Mouse (Mus musculus): ENCODE results near the gene Slc25a22. TPM values are rescaled to one million over a fixed set of nuclear protein-coding genes. Genes with fewer than 3 reads are reported as not detected.

Slc25a22 gene
- 22.6 and 30.8 TPM in 2 replicates for polyA plus RNA-seq (2016; fragmentation: Nextera tagmentation; extraction: Ambion mirVana)

- Histone ChIP-seq H3K36me3 (peaks cover 59% of the 10 kb centered on the region), H3K4me3 (peak within 1 kb of the TSS; percentile 69), H3K9me3 (no peaks in the 10 kb centered on the region), H3K4me1 (peaks cover 69% of the 10 kb centered on the region), H3K27ac (peak within 1 kb of the TSS; percentile 87), H3K27me3 (ENCODE audit: insufficient read depth, poor library complexity, severe bottlenecking) (no peaks in the 10 kb centered on the region)
- peak; percentile 92 for DNase-seq (ENCODE audit: low spot score)
- 5% methylated on average over 53 of the region's 53 CpGs for WGBS
Observed at GRCm38 (mm10) chr7:141437178-141438120, at the start of gene Slc25a22. Gene Slc25a22 (minus strand): TSS chr7:141437892.

DNA sequence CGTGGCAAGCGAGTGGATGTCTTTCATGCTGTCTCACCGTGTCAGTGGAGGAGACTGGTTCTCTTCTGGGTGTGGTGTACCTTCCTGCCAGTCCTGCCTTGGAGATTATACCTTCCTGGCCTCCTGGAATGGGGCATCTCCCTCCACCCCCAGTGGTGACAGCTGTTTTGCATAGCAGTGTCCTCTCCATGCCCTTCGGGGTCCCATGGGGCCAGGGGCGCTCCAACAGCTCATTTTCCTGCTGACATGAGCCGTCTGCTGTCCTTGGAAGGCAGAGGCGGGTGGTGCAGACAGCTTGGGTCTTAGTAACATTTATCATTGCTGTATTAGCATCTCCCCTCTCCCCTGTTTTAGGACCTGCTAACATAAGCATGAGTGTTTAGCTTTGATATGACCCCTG lies 49.4 kb upstream of the Slc25a22 start:
- Histone ChIP-seq H3K4me3 (no peak overlapping the region), H3K9me3 (no peaks in the 10 kb centered on the region), H3K27me3 (ENCODE audit: insufficient read depth, poor library complexity, severe bottlenecking) (peaks cover 15% of the 10 kb centered on the region), H3K4me1 (peaks cover 13% of the 10 kb centered on the region), H3K27ac (no peak overlapping the region), H3K36me3 (peaks cover 23% of the 10 kb centered on the region; the same call in 1 of the 2 replicates)
- WGBS = 71% methylated on average over 7 of the region's 7 CpGs
- no peak for DNase-seq (ENCODE audit: low spot score)

DNA sequence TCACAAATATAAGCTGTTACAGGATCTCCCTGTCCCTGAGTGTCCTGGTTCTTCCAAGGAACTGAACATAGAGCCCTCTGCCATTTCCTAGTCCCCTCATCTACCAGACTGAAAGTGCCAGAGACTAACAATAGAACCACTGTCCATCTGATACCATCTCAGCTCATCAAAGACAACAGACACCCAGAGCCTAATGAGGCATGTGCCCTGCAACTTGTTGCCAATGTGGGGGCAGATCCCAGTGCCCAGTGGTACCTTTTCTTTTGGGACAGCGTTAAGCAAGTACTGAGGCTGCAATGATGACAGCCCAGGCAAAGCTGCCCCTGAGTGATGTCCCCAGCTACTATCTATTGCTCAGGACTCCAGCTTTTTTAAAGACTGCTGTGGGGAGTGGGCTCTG lies 48.5 kb upstream of the Slc25a22 start:
- H3K4me1 ChIP-seq = peaks cover 22% of the 10 kb centered on the region
- WGBS = 92% methylated on average over 1 of the region's 1 CpGs
- peaks cover 15% of the 10 kb centered on the region; the same call in 1 of the 2 replicates for H3K36me3 ChIP-seq
- DNase-seq (ENCODE audit: low spot score) = no peak
- H3K27me3 ChIP-seq (ENCODE audit: insufficient read depth, poor library complexity, severe bottlenecking) = peaks cover 15% of the 10 kb centered on the region
- no peak overlapping the region for H3K27ac ChIP-seq
- no peak overlapping the region for H3K4me3 ChIP-seq
- H3K9me3 ChIP-seq = no peaks in the 10 kb centered on the region

GRCm38 (mm10) chr7:141485606-141486005 lies 47.9 kb upstream of the Slc25a22 start:
- H3K4me3 ChIP-seq = no peak overlapping the region
- WGBS = 87% methylated on average over 2 of the region's 2 CpGs
- H3K36me3 ChIP-seq = peaks cover 10% of the 10 kb centered on the region; the same call in 1 of the 2 replicates
- peaks cover 15% of the 10 kb centered on the region for H3K27me3 ChIP-seq (ENCODE audit: insufficient read depth, poor library complexity, severe bottlenecking)
- H3K27ac ChIP-seq = no peak overlapping the region
- DNase-seq (ENCODE audit: low spot score) = no peak
- no peaks in the 10 kb centered on the region for H3K9me3 ChIP-seq
- H3K4me1 ChIP-seq = peaks cover 28% of the 10 kb centered on the region

GRCm38 (mm10) chr7:141485186-141485585 lies 47.5 kb upstream of the Slc25a22 start:
- Histone ChIP-seq H3K4me1 (peaks cover 31% of the 10 kb centered on the region), H3K9me3 (no peaks in the 10 kb centered on the region), H3K27me3 (ENCODE audit: insufficient read depth, poor library complexity, severe bottlenecking) (peaks cover 15% of the 10 kb centered on the region), H3K27ac (no peak overlapping the region), H3K4me3 (no peak overlapping the region), H3K36me3 (peaks cover 10% of the 10 kb centered on the region; the same call in 1 of the 2 replicates)
- WGBS = 88% methylated on average over 2 of the region's 2 CpGs
- no peak for DNase-seq (ENCODE audit: low spot score)

DNA sequence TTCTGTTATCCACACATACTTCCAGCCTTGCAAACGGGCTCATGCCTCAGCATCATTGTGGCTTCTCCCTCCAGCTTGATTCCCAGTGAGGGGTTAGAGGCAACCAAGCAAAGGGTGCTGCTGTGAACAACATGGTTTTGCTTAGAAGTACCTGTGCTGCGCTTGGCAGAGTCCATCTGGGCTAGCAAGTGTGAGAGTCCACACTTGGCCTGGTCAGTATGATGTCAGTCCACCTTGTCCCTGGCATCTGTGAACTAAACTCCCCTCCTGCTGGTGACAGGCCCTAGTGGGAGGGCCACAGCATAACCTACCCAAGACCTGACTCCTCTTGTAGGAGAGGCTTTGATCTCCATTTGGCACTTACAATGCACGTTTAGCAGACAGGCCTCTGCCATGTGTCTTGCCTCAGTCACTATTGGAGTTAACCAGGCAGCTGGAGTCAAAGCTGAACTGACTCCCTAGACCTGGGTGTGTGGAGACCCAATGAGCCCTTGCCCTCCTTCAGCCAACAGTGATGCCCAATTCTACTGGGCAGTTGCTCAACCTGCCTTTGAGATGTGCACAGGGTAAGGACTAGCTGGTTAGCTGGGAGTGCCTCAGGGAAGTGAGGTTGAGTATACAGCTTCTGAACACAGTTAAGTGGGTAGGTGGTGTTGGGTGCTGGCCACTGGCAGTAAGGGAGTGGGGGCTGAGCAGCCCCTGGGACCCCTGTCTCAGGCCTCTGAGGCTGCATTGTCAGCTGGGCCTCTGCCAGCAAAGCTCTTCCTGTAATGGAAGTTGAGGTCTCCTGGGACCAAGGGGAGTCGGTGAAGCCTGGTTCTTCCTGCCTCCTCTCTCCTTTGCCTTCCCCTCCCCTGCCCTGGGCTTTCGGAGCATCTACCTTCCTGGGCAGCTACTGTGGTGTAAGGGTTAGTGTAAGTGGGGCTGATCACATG lies 46.8 kb upstream of the Slc25a22 start:
- peaks cover 31% of the 10 kb centered on the region for H3K4me1 ChIP-seq
- no peak overlapping the region for H3K27ac ChIP-seq
- no peaks in the 10 kb centered on the region for H3K9me3 ChIP-seq
- 70% methylated on average over 5 of the region's 5 CpGs for WGBS
- no peak overlapping the region for H3K4me3 ChIP-seq
- no peak for DNase-seq (ENCODE audit: low spot score)
- peaks cover 10% of the 10 kb centered on the region; the same call in 1 of the 2 replicates for H3K36me3 ChIP-seq
- peaks cover 15% of the 10 kb centered on the region for H3K27me3 ChIP-seq (ENCODE audit: insufficient read depth, poor library complexity, severe bottlenecking)

DNA sequence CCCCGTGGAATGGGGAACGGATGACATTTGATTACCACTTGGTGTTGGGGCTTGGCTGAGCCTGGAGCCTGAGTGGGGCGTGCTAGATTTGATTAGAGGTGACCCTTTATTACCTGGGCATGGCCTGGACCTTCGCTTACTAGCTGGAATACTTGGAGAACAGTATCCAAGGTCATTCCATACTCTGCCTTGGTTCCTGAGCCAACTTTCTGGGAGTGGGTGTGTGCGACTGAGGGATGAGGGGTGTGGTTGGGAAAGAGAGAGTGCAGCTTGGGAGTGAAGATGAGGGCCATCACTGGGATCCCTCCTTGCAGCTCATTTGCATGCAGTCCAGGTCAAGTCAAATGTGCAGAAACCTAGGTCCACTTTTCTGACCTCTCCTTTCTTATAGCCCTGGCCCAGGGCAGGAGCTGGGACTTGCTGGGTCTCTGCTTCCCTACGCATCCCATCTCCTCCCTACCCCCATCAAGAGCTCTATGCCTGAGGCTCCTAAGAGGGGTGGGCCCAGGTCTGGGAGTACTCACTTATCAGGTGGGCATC lies 45.5 kb upstream of the Slc25a22 start:
- no peaks in the 10 kb centered on the region for H3K9me3 ChIP-seq
- H3K4me1 ChIP-seq = peaks cover 35% of the 10 kb centered on the region
- DNase-seq (ENCODE audit: low spot score) = no peak
- H3K36me3 ChIP-seq = peaks cover 10% of the 10 kb centered on the region; the same call in 1 of the 2 replicates
- WGBS = 82% methylated on average over 6 of the region's 6 CpGs
- H3K27me3 ChIP-seq (ENCODE audit: insufficient read depth, poor library complexity, severe bottlenecking) = peaks cover 15% of the 10 kb centered on the region
- H3K27ac ChIP-seq = no peak overlapping the region
- no peak overlapping the region for H3K4me3 ChIP-seq

GRCm38 (mm10) chr7:141482531-141483024 lies 44.9 kb upstream of the Slc25a22 start:
- no peak for DNase-seq (ENCODE audit: low spot score)
- H3K4me3 ChIP-seq = peak overlapping the region; percentile 73
- peaks cover 15% of the 10 kb centered on the region for H3K27me3 ChIP-seq (ENCODE audit: insufficient read depth, poor library complexity, severe bottlenecking)
- H3K4me1 ChIP-seq = peaks cover 41% of the 10 kb centered on the region
- H3K9me3 ChIP-seq = no peaks in the 10 kb centered on the region
- H3K27ac ChIP-seq = peak overlapping the region; percentile 75; the same call in 1 of the 2 replicates
- WGBS = 13% methylated on average over 11 of the region's 11 CpGs
- H3K36me3 ChIP-seq = peaks cover 10% of the 10 kb centered on the region; the same call in 1 of the 2 replicates

DNA sequence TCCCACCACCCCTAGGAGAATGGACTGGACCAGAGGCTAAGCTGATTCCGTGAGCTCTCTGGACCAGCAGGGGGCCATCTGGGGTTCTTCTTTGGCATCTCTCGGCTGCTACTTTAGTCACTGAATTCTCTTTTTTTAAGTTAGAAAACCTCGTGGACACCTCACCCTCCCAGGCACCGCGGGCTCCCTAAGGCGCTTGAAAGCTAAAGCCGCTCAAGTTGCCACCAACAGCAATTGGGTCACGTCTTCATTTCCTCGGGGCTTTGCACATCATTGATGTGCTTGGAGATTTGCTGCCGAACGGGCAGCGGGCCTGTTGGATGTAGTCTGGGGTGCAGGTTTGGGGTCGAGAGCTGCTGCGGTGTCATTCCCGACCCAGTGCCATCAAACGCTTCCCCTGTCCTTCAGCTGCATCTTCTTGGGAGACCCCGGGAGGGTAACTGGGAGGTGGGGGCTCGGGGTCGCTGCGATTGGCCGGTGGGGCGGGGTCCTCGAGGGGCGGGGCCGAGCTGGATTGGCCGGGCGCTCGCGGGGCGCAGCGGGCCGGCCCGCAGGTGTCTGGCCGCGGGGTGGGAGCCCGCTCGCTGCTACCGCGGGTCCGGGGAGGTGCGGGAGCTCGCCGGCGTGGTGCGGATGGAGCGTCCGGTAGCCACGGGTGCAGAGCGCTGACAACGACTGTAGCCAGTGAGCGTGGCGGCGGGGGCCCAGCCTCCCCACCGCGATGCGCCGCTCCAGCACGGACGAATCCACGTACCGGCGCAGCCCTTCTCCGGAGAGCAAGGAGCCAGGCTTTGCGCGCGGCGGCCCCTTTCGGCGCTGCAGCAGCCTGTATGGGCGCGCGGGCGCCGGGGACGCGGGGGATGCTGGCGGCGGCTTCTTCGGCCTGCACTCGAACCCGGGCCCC lies 44.1 kb upstream of the Slc25a22 start:
- DNase-seq (ENCODE audit: low spot score) = no peak
- H3K36me3 ChIP-seq = peaks cover 4% of the 10 kb centered on the region; the same call in 1 of the 2 replicates
- H3K27ac ChIP-seq = peak overlapping the region; percentile 75
- H3K4me3 ChIP-seq = peak overlapping the region; percentile 73
- no peaks in the 10 kb centered on the region for H3K9me3 ChIP-seq
- peaks cover 15% of the 10 kb centered on the region for H3K27me3 ChIP-seq (ENCODE audit: insufficient read depth, poor library complexity, severe bottlenecking)
- H3K4me1 ChIP-seq = peaks cover 49% of the 10 kb centered on the region
- 2% methylated on average over 81 of the region's 81 CpGs for WGBS

- Histone ChIP-seq H3K9me3 (no peaks in the 10 kb centered on the region), H3K36me3 (no peaks in the 10 kb centered on the region), H3K27ac (no peak overlapping the region), H3K27me3 (ENCODE audit: insufficient read depth, poor library complexity, severe bottlenecking) (peaks cover 15% of the 10 kb centered on the region), H3K4me3 (peak overlapping the region; percentile 73), H3K4me1 (peaks cover 57% of the 10 kb centered on the region)
- WGBS = 12% methylated on average over 10 of the region's 10 CpGs
- DNase-seq (ENCODE audit: low spot score) = peak; percentile 87
Observed at GRCm38 (mm10) chr7:141480842-141481497, 43.3 kb upstream of the Slc25a22 start.

DNA sequence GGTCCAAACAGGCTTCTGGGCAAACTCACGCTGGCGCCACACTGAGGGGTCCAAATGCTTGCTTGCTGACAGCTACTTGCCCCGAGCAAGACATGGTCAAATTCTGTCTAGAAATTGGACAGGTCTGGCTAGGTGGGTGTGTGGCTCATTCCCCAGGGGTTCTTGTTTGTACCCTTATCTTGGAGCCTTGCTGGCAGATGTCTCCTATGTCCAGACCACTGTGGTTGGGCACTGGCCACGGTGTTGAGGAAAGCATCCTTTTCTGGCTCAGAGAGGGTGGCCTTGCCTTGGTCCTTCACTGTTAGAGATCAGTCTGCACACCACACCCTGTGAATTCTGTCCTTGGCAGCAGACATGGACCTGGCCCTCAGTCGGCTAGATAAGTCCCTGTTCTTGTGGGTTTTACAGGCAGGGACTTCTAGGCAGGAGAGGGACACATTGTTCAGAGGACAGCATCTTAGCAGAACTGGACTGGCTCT lies 40.6 kb upstream of the Slc25a22 start:
- Histone ChIP-seq H3K4me3 (peak overlapping the region; percentile 92; the same call in 1 of the 2 replicates), H3K4me1 (peaks cover 72% of the 10 kb centered on the region), H3K9me3 (no peaks in the 10 kb centered on the region), H3K27me3 (ENCODE audit: insufficient read depth, poor library complexity, severe bottlenecking) (peaks cover 10% of the 10 kb centered on the region), H3K27ac (peak overlapping the region; percentile 99), H3K36me3 (no peaks in the 10 kb centered on the region)
- 62% methylated on average over 5 of the region's 5 CpGs for WGBS
- DNase-seq (ENCODE audit: low spot score) = no peak
